Mouse (Mus musculus) right cerebral cortex, postnatal 4 days (tissue): ENCODE data around the gene Tatdn3.

ENCODE experiments used
- DNase-seq: peaks from one replicate; pipeline ENCODE4 v3.0.0-alpha.2; 2022

The Tatdn3 gene

DNA sequence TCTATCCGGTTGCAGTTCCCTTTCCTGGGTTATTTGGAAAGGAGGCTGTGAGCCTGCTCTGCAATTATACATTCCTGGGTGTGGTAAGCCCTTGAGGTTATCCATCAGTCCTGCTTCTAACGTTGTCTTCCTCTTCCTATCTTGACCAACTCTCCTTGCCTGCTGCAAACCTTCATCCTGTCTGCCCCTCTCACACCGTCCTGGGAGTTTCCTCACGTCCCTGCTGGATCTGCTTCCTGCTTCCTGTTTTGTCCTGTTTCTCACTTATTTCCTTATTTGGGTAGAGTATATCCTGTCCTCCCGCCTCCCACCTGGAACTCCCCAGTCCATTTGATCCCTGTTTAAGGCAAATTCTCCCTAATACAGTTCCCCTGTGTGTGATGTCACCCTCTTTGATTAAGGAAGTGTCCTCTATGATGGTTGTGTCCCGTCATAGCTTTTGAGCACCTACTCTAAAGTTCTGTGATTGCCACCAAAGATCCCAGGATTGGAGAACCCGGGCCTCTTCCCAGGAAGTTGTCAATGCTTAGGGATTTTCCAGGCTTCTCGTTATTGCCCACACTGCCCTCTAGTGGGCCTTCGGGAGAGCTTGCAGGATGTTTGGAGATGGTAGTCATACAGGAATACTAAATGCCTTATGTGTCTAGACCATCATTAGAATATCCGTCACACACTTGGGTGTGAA, 12.6 kb upstream of the Tatdn3 start:
- peak; percentile 58 for DNase-seq

DNA sequence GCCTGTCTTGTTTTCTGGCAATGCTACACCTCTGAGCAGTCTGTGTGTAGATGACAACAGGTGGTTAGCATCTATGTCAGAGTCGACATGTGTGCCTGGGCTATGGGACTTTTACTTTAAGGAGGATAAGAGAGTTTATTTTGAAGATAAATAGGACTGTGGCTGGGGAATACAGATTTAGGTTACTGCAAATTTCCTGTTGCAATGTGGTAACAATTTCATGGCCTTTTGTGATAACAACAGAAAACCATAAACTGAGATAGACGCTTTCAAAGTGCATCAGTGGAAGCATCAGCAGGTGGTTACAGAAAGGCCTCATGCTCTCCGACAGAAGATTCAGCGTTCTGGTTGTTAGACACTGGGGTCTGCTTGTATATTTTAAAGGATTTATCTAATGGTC, 10.8 kb upstream of the Tatdn3 start:
- no peak for DNase-seq

DNA sequence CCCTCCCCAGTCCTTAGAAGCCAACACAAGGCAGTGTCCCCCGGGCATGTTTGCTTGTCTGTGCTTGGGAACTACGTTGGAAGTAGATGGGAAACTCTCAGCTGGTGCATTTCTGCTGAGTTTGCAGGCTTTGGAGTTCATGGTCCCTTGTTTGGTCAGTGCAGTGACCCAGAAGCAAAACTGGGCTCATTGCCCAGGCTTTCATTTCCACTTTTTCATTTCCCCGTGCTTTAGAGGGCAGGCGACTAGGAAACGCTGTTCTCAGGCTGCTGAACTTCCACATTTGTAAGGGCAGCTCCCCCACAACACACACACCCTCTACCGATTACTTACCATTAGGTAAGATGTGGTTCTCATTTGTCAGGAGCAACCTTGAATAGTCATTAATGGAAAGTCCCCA, 10.3 kb upstream of the Tatdn3 start:
- no peak for DNase-seq

DNA sequence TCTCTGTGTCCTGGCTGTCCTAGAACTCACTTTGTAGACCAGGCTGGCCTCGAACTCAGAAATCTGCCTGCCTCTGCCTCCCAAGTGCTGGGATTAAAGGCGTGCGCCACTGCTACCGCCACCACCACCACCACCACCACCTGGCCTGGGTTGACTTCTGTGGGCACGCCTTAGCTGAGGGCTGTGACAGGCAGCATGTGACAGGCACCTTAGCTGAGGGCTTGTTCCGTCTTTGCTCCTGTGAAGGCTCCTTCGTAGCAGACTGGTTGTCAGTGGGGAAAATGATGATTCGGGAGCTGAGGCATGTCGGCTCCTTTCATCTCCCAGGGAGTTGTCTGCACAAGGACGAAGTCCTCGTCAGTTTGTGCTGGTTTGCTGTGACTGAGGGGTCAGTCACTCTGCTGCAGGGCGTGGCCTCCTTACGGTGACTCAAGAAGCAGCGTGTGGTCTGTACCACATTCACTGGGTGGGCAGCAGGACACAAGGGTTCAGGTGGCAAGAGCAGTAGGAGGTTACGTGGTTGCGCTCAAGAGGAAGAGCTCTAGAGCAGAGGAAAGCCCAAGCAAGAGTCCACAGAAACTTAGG, 9.7 kb upstream of the Tatdn3 start:
- no peak for DNase-seq

DNA sequence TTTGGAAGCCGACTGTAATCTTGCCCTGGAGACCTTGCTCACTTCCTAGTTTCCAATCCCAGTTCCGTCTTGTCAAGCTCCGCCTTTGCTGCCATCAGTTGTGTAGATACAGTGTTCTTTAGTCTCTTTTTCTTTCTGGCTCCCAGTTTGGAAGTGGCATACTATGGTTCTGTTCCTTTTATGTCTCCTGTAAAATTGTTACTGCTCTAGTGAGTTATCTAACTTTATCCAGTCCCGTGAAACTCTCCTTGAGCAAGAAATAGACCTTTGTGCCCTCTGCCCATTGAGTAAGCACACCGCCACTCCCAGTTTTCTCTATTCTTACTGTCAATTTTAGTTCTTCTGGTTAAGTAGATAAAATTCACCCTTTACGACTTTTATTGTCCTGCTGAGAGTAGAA, 8.9 kb upstream of the Tatdn3 start:
- DNase-seq, result no peak

DNA sequence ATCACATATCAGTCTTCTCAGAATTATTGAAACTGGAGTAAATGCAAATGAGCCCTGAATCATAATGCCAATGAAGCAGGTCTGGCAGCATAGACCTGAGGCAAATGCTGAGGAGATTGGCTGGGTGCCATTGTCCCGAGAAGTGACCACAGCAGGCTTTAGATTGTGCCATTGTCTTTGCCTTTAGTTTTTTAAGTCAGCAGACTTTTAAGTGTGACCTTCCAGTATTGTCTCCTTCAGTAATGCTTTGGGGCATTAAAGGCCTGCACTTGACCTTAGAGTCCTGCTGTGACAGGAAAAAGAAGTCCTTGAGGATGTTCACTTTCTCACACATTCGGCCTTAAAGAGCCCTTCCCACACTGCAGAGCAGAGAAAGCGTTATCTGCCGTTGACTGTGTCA, 7.5 kb upstream of the Tatdn3 start:
- no peak for DNase-seq

DNA sequence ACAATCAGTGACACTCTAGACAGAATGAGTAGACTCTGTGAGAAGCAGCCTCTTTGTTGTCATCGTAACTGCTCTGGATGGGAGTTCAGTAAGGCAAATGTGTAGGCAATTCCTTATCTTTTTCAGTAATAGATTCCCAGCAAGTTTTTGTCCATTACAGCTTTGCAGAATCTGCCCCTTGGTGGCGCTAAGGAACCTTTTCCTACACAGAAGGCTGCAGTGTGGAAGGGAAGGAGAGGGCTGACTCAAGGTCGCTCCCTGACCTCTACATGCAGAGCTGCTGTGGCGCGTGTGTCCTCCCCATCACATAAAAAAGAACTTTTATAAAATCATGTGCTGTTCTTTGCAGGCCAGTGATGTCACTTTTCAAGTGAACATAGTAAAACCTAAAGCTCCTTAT, 5.6 kb upstream of the Tatdn3 start:
- peak; percentile 19 for DNase-seq

DNA sequence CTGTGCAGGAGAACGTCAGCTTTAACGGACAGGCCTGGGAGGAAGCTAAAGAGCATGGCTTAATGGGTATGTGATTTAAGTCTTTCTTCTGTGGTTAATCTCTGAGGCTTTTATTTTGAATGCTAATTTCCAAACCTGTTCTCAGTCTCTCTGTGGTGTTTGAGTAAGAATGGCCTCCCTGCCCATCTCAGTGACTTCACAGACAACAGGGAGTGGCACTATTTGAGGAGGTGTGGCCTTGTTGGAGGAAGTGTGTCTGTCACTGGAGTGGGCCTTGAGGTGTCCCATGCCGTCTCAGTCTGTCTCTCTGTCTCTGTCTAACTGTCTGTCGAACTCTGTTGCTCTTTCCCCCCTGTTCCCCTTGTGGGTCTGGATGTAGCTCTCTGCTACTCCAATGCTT, 2.5 kb upstream of the Tatdn3 start:
- DNase-seq, result no peak

DNA sequence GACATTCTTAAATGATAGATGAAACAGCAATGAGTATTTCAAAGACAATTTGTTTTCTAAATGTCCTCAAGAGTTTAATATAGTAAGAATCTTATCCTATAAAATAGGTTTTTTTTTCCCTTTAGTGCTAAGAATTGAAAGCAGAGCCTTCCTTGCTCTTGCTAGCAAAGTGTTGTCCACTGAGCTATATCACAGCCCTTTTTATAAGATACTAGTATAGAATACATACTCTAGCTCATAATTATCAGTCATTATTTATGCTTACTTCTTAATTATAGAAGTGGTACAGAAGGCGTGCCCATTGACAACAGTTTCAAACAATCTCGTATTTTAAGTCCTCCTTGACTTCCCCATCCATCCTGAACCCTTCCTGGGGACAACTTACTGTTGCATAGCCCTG, 1.8 kb upstream of the Tatdn3 start:
- no peak for DNase-seq

DNA sequence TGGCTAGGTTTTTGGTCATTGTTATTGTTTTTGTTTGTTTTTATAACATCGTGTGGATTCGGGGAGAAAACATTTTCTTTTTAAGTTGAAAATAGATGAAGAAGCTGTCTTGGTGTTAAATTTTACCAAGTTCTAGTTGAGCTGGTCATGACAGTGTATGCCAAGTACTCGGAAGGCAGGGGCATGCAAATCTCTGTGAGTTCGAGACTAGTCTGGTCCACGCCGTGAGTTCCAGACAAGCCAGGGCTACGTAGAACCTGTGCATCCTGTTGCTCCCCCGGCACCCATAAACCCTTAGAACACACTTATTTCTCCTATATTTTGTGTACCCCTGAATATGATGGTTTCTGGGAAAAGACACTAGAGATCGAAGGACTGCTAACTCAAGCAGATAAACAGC, 968 bp upstream of the Tatdn3 start:
- DNase-seq, result no peak

DNA sequence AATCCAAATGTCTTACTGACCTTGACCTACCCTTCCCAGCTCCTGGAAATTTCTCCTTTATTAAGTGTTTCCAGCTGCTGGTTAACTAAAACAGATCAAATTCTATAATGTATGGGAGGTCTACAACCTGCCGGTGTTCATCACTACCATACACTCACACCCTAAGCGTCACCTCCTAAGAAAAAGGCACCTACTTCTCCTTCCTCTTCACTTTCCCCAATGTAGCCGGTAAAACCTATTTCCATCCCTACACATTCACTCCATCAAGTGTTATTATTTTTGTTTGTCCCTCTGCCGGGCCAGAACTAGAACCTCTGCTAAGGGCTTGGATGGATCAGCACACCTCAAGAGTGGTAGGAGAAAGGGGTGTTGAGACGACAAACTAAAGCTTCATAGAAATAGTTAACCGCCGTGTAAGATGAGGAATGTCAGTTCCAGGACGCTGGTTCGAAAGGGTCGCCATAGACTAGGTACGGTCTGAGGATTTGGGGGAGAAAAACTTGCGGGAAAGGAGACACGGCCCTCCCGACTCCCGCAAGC, 421 bp downstream of the Tatdn3 start:
- DNase-seq, result no peak

DNA sequence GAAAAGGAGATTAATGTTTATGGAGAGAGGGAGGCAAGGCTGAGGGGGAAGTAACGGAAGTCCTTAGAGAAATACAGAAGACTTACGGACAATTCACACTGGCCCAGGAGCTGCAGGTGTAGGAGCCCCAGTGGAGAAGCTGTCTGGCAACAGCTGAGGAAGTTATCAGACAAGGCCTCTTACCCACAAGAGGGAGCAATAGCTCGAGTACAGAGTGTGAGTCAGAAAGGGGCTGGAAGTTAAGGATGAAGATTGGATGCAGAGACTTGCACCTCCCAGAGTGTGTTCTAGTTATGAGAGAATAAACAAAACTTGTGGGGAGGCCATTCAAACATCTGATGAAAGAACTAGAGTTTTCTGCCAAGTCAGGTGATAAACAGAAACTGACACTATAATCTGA, 5.3 kb downstream of the Tatdn3 start:
- DNase-seq, result no peak

DNA sequence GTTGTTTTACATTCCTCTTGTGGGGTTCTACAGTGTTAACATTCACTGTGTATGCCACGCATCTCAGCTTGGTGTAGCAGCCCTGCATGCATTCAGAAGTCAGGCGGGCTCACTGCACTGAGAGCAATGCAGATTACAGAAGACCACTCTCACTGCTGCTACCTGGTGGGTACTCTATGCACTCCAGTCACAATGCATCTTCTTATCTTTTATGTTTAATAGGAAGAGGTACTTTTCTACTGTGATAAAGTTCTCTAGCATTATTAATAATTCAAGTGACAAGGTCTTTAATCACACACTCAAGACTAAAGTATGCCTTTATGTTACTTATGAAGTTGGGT, 7.2 kb downstream of the Tatdn3 start:
- no peak for DNase-seq

DNA sequence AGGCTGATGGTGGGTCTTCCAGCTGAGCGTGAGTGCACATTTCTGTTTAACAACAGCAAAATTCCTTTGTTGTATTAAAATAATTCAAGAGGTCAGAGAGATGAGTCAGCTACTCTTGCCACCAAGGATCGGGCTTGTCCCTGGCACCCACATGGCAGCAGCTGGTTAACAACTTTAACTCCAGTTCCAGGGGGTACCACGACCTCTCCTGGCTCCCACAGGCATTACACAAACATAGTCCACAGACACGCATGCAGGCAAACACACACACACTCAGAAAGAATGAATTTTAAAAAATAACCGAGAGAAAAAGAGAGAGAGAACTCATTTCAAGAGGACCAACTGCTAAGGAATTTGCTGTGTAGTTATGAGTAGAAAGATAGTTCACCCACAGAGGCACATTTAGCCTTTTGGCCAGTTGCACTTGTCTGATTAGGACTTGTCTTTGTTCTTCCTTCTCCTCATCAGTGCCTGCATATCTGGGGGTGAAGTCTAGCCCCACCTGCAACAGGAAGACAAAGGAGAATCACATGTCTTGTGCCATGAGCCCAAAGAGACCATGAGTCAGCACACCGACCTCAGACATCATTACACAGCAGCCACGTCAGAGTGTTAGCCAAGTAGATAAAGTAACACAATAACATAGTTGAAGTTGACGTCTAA, 7.7 kb downstream of the Tatdn3 start:
- DNase-seq, result no peak

DNA sequence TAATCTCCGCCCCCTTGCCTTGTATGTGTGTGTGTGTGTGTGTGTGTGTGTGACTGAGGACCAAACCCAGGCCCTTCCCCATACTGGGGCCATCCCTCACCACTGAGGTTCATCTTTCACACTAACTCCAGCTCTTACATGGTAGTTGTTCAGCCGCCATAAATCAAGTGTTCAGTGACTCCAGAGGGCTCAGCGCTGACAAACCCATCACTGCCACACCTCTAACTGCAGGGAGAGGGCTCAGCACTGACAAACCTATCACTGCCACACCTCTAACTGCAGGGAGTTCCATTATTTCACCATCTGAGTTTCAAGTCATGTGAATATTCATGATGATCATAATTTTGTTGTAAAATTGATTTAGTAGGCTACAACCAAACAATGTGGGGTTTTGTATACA, 9.2 kb downstream of the Tatdn3 start:
- no peak for DNase-seq

DNA sequence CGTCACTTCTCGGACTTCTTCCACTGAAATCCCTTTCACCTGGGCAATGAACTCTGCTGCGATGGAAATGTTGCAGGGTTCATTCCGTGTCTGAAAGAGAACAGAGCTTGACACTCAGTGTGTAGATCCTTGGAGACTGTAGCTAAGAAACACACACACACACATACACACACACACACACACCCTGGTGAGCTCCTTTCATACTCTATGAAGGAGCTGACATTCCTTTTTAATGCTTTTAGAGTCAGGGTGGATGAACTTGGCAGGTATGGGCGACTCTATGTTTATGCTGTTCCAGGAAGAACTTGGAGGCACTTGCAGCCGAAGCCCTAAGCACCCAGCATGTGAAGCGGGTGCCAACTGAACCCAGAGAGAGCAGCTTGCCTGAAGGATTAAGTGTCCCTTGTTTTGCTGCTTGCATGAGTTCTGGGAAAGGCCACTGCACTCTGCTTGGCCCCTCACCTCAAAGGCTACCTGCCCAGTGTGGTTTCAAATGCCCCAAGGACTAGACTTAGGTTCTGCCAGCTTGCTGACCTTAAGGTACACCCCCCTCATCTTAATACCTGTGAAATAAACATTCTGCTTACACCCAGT, 16.4 kb downstream of the Tatdn3 start:
- no peak for DNase-seq

DNA sequence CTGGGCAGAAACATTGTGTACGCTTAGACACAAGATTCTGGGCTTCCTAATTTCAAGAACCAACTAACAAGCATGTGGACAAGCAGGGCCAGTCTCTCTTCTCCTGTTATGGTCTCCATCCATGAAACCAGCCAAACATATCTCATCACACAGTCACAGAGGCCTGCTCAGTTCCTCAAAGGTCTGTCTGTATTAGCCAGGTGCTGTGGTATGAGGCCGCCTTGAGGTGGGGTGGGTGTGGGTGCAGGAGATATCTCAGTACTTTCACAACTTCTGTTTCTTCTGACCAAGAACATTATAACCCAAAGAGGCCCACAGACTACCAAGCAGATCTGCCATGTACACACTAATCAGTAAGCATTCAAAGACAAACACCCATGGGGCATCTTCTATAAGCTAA, 17.5 kb downstream of the Tatdn3 start:
- no peak for DNase-seq

DNA sequence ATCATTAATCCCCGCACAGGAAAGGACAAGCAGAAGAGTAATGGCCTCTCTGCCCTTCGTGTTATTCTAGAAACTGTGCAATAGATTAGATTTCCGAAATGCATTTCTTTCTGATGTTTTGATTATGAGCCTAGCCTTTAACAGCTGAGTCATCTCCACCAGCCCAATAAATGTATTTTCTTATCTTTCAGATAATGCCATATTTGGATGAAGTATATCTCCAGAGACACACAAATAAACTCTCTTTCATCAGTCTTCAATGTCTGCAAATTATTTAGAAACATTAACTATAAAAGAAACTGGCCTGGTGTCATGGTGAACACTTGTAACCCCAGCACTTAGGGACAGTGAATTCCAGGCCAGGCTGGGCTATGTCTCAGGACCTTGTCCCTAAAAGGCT, 20.0 kb downstream of the Tatdn3 start:
- DNase-seq, result no peak

DNA sequence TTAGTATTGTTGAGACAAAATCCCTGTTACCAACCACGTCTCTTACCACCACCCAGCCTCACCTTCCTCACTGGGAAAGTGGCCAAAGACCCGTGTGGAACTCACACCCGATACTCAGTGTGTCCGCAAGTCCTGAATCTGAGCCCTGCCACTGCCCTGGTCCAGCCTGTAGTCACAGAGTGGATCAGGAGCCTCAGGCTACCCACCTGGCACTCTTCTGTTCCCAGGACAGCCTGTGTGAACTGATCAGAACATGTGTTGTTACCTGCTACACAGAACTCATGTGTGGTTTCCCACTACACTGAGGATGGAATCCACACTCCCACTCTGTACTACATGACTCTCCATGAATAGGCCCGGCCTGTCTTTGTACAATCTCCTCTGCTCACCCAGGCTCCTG, 20.6 kb downstream of the Tatdn3 start:
- no peak for DNase-seq

DNA sequence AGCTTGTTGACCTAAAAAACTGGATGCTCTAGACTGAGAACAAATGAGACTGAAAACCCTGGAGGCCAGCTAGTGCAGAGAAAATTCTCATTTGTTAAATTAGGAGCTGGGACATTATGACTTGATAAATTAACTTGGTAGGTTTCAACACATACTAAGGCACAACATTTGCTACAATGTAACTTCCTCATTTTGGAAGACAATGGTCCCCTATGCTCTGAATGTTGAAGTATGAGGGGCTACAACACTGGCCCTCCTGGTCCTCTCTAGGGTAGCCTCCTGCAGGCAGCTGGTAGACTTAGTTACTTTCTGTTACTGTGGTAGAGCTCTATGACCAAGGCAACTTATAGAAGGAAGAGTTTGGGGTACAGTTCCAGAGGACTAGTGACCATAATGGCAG, 21.4 kb downstream of the Tatdn3 start:
- DNase-seq, result no peak

DNA sequence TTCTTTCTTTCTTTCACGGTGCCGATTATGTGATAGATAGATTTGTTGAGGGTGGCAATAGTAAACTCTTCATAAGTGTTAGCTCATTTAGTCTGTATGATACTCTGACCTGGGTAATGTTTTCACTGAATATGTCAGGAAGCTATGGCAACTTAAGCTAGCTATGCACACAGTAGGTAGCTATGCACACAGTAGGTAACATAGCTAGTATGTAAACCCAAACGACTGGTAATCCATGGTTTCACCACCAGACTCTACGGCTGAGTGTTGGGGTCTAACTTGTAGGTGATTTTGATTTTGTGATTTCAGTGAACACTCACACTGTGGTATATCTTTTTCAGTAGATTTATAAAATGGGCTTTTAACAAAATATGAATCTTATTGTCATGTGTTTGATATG, 24.7 kb downstream of the Tatdn3 start:
- DNase-seq, result no peak

DNA sequence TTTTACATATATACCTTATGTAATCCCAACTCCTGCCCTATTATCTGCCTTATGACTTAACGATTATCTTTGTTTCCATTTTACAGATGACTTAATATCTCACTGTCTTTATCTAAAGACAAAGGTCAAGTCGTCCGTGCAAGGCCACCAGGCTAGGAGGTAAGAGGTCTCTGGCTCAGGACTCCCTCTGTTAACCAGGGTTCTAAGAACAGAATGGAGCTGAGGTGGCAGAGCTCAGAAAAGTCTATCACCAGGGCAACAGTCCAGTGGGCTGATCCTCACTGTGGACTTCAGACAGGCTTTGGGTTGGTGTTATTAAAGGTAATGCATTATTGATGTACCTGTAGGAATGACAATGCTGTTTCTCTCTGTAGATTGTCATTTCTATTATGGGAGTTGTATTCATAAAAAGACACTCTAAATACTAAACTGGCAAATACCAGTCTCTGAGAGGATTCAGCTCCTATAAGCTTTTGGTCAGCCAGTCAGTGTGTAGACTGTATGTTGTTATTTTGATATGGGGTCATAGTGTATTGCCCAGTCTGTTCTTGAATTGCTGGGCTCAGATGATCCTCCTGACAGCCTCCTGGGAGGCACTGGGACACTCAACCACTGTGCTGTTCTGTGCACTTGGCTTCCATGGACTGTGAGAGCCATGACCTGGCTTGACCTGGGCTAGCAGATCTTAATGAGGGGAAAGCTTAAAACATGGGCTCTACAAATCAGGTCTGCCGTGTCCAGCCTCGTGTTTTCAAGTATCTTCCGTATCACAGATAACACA, 26.0 kb downstream of the Tatdn3 start, which contains the start of gene Spata45:
TSS of gene Spata45 (plus strand) at position 86 of the 781 bp plus-strand sequence.
- DNase-seq, result no peak

DNA sequence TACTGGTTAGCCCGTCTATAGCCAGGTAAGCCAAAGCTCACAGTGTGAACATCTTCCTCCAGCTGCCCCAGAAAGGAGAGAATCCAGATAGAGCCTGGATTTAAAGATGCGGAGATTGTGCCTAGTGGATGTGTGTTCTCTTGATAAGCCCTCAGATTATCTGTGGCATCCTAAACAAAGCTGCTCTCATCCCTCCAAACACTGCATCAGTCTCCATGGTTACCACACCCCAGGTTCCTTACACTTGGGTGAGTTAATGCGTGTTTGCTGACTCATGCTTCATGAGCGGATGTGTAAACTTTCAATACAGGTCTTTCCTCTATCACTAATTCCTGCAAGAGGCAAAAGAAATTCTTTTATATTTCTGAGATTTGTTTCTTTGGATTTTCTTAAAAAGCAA, 27.1 kb downstream of the Tatdn3 start:
- no peak for DNase-seq
